Mouse (Mus musculus) hindbrain, embryonic 16.5 days (tissue): ENCODE results near the gene Ccm2l. TPM values are rescaled to one million over a fixed set of nuclear protein-coding genes. Genes with fewer than 3 reads are reported as not detected.
A peak's percentile ranks its signal among the peaks of the same experiment; 100 is the strongest.

ENCODE experiments used
- ATAC-seq: fragments of 200-750 bp; cut with Nextera tagmentation; 2 replicates; pipeline ENCODE4 v1.8.0; 2017; ENCODE audit warnings: moderate TSS enrichment, moderate library complexity
- H3K27ac ChIP-seq: fragments of 300-500 bp; sonication (generic); 2 replicates; pipeline ENCODE4 v1.5.1; 2014; ENCODE audit warnings: low read depth, mild to moderate bottlenecking, control low read depth, low read length, moderate library complexity
- H3K27me3 ChIP-seq: fragments of 300-500 bp; sonication (generic); replicated peaks from 2 replicates; pipeline ENCODE4 v1.6.1; 2014; ENCODE audit warnings: low read length; ENCODE audit not compliant: control insufficient read depth, insufficient read depth
- H3K36me3 ChIP-seq: fragments of 300-500 bp; sonication (generic); 2 replicates; pipeline ENCODE4 v1.6.1; 2014; ENCODE audit warnings: mild to moderate bottlenecking, low read length, moderate library complexity, mixed read lengths; ENCODE audit not compliant: control insufficient read depth, insufficient read depth
- H3K4me1 ChIP-seq: fragments of 300-500 bp; sonication (generic); 2 replicates; pipeline ENCODE4 v1.6.1; 2014; ENCODE audit warnings: low read depth, low read length; ENCODE audit not compliant: control insufficient read depth, insufficient read depth
- H3K4me2 ChIP-seq: fragments of 300-500 bp; sonication (generic); 2 replicates; pipeline ENCODE4 v1.6.1; 2014; ENCODE audit warnings: mild to moderate bottlenecking, low read length, control low read depth, moderate library complexity
- H3K4me3 ChIP-seq: fragments of 300-500 bp; sonication (generic); 2 replicates; pipeline ENCODE4 v1.5.1; 2014; ENCODE audit warnings: mild to moderate bottlenecking, low read length, control low read depth, moderate library complexity
- H3K9ac ChIP-seq: fragments of 300-500 bp; sonication (generic); 2 replicates; pipeline ENCODE4 v1.6.1; 2014; ENCODE audit warnings: low read depth, mild to moderate bottlenecking, control low read depth, low read length, moderate library complexity
- H3K9me3 ChIP-seq: fragments of 300-500 bp; sonication (generic); 2 replicates; pipeline ENCODE4 v1.6.1; 2014; ENCODE audit warnings: mild to moderate bottlenecking, low read length, moderate library complexity; ENCODE audit not compliant: control insufficient read depth
- WGBS: fragments of 180-500 bp; shearing (Covaris S2); extraction: QIAGEN DNeasy Blood & Tissue Kit; methylation state at CpG from one replicate; pipeline ENCODE4 v1.1.7; 2014; 5-methylcytosine and 5-hydroxymethylcytosine counted together
- polyA plus RNA-seq: library from polyadenylated mRNA; unstranded; fragments of >200 nt; fragmentation: Nextera tagmentation; extraction: Ambion mirVana; gene quantifications from 2 replicates; pipeline ENCODE4 v1.2.1, GENCODE M21; 2015

The Ccm2l gene
- polyA plus RNA-seq, 1 experiment from 2014 or later, result 0.58 TPM

DNA sequence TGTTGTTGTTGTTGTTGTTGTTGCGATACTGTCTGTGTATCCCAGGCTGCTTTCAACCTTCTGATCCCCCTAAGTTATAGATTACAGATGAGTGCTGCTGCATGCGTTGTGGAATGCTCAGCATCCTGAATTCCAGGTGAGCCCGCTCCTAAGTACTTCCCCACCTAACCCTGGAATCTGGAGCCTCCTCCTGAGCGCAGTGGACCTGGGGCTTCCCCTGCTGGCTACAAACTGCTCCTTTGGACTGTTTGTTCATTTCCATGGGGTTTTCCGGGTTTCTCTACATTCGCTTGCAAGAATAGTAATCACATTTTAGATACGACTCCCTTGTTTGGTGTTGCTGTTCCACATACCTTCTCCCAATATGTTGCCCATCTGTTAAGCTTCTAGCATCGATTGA is 17.5 kb downstream of the Ccm2l start:
- WGBS, result 85% methylated on average over 8 of the region's 8 CpGs
- ATAC-seq, result no peak
- Histone ChIP-seq H3K4me2 (no peak overlapping the region), H3K4me1 (no peaks in the 10 kb centered on the region), H3K4me3 (no peak overlapping the region), H3K27ac (no peak overlapping the region), H3K36me3 (no peaks in the 10 kb centered on the region), H3K9me3 (no peaks in the 10 kb centered on the region), H3K9ac (no peak overlapping the region), H3K27me3 (no peaks in the 10 kb centered on the region)

GRCm38 (mm10) chr2:153083824-153084223 is 18.1 kb downstream of the Ccm2l start:
- H3K9me3 ChIP-seq, result no peaks in the 10 kb centered on the region
- no peaks in the 10 kb centered on the region for H3K27me3 ChIP-seq
- no peaks in the 10 kb centered on the region for H3K36me3 ChIP-seq
- H3K4me3 ChIP-seq, result no peak overlapping the region
- no peaks in the 10 kb centered on the region for H3K4me1 ChIP-seq
- H3K27ac ChIP-seq, result no peak overlapping the region
- H3K9ac ChIP-seq, result no peak overlapping the region
- WGBS, result 83% methylated on average over 4 of the region's 4 CpGs
- no peak for ATAC-seq
- H3K4me2 ChIP-seq, result no peak overlapping the region

GRCm38 (mm10) chr2:153084261-153084976 is 18.7 kb downstream of the Ccm2l start:
- H3K36me3 ChIP-seq, result no peaks in the 10 kb centered on the region
- H3K27ac ChIP-seq, result no peak overlapping the region
- no peaks in the 10 kb centered on the region for H3K27me3 ChIP-seq
- no peaks in the 10 kb centered on the region for H3K4me1 ChIP-seq
- H3K4me3 ChIP-seq, result no peak overlapping the region
- ATAC-seq, result no peak
- H3K4me2 ChIP-seq, result no peak overlapping the region
- 66% methylated on average over 7 of the region's 7 CpGs for WGBS
- no peak overlapping the region for H3K9ac ChIP-seq
- no peaks in the 10 kb centered on the region for H3K9me3 ChIP-seq

DNA sequence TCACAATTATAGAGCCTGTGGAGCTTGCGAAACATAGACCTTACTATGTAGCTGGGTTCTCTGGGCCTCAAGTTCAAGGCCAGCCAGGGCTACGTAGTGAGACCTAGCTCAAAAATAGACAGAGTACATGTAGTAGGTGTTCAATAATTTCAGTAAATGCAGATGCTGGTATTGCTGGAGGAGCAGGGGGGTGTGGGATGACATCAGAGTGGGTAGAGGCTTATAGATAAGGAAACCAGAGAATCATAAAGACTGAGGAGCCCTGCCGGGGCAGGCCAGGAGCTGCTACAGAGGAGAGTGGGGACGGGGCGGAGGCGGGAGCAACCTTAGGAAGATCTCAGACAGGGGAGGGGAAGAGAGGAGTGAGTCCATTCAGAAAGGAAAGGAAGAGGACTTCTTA is 19.8 kb downstream of the Ccm2l start:
- Histone ChIP-seq H3K4me3 (no peak overlapping the region), H3K27ac (no peak overlapping the region), H3K4me2 (no peak overlapping the region), H3K9me3 (no peaks in the 10 kb centered on the region), H3K9ac (no peak overlapping the region), H3K27me3 (no peaks in the 10 kb centered on the region), H3K36me3 (no peaks in the 10 kb centered on the region), H3K4me1 (no peaks in the 10 kb centered on the region)
- WGBS, result 85% methylated on average over 6 of the region's 6 CpGs
- no peak for ATAC-seq

DNA sequence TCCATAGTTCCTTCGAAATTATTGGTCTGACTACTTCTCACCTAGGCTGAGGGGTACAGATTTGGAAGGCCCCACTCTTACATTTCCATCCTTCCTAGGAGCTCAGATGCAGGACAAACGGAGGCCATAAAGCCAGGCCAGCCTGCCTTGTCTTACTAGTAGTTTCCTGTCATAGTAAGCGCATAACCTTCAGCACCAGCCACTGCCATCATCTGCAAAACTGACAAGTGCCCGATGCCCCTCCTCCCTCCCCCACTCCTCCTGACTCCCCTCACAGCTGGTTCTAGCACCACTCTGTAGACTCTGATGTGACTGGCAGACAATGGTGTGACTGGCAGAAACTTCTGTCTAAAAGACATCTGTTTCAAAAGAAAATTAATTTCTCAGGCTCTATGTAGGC is 20.4 kb downstream of the Ccm2l start:
- ATAC-seq, result no peak

DNA sequence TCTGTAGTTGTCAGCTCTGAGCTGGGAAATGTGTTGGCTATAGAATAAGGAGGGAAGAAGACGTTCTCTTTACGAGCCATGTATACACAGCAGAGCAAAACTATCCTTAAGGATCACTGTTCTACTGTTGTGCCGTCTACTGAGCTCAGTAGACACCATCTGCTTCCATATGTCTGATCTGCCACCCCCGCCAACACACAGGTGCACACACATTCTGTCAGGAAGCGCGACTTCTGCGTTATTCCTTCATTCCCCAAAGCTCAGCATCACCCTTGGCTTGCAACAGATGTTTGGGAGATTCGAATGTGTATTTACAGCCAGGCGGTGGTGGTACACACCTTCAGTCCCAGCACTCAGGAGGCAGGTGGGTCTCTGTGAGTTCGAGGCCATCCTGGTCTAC is 21.3 kb downstream of the Ccm2l start:
- Histone ChIP-seq H3K4me3 (no peak overlapping the region), H3K9me3 (no peaks in the 10 kb centered on the region), H3K4me2 (no peak overlapping the region), H3K9ac (no peak overlapping the region), H3K36me3 (no peaks in the 10 kb centered on the region), H3K27ac (no peak overlapping the region), H3K27me3 (no peaks in the 10 kb centered on the region), H3K4me1 (no peaks in the 10 kb centered on the region)
- 89% methylated on average over 10 of the region's 10 CpGs for WGBS
- no peak for ATAC-seq

More for the DNA sequence above, 20.4 kb downstream of the Ccm2l start:
- H3K9me3 ChIP-seq, result no peaks in the 10 kb centered on the region
- H3K9ac ChIP-seq, result no peak overlapping the region
- no peaks in the 10 kb centered on the region for H3K36me3 ChIP-seq
- H3K27ac ChIP-seq, result no peak overlapping the region
- H3K4me1 ChIP-seq, result no peaks in the 10 kb centered on the region
- H3K4me3 ChIP-seq, result no peak overlapping the region
- no peaks in the 10 kb centered on the region for H3K27me3 ChIP-seq
- no peak overlapping the region for H3K4me2 ChIP-seq
- WGBS, result 91% methylated on average over 4 of the region's 4 CpGs

DNA sequence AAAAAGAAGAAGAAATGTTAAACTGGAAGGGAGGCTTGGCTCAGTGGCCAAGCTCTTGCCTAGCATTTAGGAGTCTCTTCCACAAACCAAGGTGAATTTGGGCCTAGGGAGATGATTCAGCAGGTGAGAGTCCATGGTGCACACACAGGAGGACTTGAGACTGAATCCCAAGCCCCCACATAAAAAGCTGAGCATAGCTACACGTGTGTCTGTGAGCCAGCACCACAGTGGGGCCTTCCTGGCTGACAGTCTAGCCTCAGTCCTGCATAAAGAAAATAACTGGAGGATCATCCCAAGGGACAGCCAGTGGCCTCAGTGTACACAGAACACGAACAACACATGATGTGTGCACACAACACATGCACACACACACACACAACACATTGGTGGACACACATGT is 23.6 kb downstream of the Ccm2l start:
- Histone ChIP-seq H3K36me3 (no peaks in the 10 kb centered on the region), H3K4me3 (no peak overlapping the region), H3K27me3 (no peaks in the 10 kb centered on the region), H3K9ac (no peak overlapping the region), H3K4me1 (no peaks in the 10 kb centered on the region), H3K27ac (no peak overlapping the region), H3K4me2 (no peak overlapping the region), H3K9me3 (no peaks in the 10 kb centered on the region)
- 64% methylated on average over 2 of the region's 2 CpGs for WGBS
- ATAC-seq, result no peak

DNA sequence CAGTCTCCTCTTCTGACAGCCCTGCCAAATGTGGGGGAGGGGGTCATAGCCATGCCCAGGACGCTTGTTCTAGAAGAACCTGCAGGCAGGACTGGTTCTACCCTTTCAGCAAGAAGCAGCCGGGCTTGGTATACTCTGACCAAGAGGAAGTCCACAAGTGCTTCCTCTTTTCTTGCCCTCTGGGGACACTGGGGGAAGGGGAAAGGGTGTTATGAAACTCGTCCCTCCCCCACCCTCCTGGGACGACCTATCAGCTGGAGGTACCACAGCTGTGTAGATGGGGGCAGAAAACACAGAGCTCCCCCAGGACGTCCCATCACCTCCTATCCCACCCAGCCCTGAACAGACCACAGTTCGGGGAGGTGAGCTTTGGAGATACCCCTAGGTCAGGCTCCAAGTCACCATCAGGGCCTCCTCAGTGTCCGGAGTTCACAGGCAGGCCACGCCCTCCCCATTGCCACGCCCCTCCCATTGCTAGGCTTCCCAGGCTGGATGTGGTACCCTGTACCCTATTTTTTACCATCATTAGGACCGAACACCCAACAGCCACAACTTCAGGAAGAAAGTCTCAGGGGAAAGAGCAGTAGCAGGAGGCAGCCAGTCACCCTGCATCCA is 24.9 kb downstream of the Ccm2l start:
- no peak overlapping the region for H3K27ac ChIP-seq
- WGBS, result 45% methylated on average over 10 of the region's 10 CpGs
- no peaks in the 10 kb centered on the region for H3K27me3 ChIP-seq
- no peak for ATAC-seq
- H3K4me1 ChIP-seq, result no peaks in the 10 kb centered on the region
- H3K9ac ChIP-seq, result no peak overlapping the region
- no peak overlapping the region for H3K4me3 ChIP-seq
- H3K36me3 ChIP-seq, result no peaks in the 10 kb centered on the region
- no peak overlapping the region for H3K4me2 ChIP-seq
- no peaks in the 10 kb centered on the region for H3K9me3 ChIP-seq

GRCm38 (mm10) chr2:153107046-153107766 is 41.5 kb downstream of the Ccm2l start:
- H3K4me3 ChIP-seq, result no peak overlapping the region
- H3K9ac ChIP-seq, result no peak overlapping the region
- H3K4me2 ChIP-seq, result peak overlapping the region; percentile 90
- 33% methylated on average over 23 of the region's 23 CpGs for WGBS
- peaks cover 5% of the 10 kb centered on the region for H3K4me1 ChIP-seq
- peaks cover 20% of the 10 kb centered on the region for H3K27me3 ChIP-seq
- no peaks in the 10 kb centered on the region for H3K36me3 ChIP-seq
- 0 out of 2 replicates have a peak, but pooled peaks have one; percentile 27 for ATAC-seq
- H3K9me3 ChIP-seq, result no peaks in the 10 kb centered on the region
- H3K27ac ChIP-seq, result no peak overlapping the region
